Mouse (Mus musculus) limb, embryonic 15.5 days (tissue): Measurements from ENCODE around the gene Prmt3. TPM values are rescaled to one million over a fixed set of nuclear protein-coding genes. Genes with fewer than 3 reads are reported as not detected.

Source experiments
- ATAC-seq: fragments of 200-750 bp; cut with Nextera tagmentation; 2 replicates; pipeline ENCODE4 v1.8.0; 2017; ENCODE audit warnings: low read depth, moderate TSS enrichment; ENCODE audit not compliant: insufficient number of reproducible peaks, low FRiP score, low TSS enrichment
- H3K27ac ChIP-seq: fragments of 300-500 bp; sonication (generic); 2 replicates; pipeline ENCODE4 v1.5.1; 2015; ENCODE audit warnings: moderate library complexity, mild to moderate bottlenecking, inconsistent platforms
- H3K27me3 ChIP-seq: fragments of 300-500 bp; sonication (generic); 2 replicates; pipeline ENCODE4 v1.6.1; 2015; ENCODE audit warnings: inconsistent platforms
- H3K36me3 ChIP-seq: fragments of 300-500 bp; sonication (generic); 2 replicates; pipeline ENCODE4 v1.6.1; 2015; ENCODE audit warnings: inconsistent platforms
- H3K4me1 ChIP-seq: fragments of 300-500 bp; sonication (generic); 2 replicates; pipeline ENCODE4 v1.6.1; 2015; ENCODE audit warnings: inconsistent platforms
- H3K4me2 ChIP-seq: fragments of 300-500 bp; sonication (generic); 2 replicates; pipeline ENCODE4 v1.6.1; 2015; ENCODE audit warnings: mild to moderate bottlenecking, inconsistent platforms
- H3K4me3 ChIP-seq: fragments of 300-500 bp; sonication (generic); 2 replicates; pipeline ENCODE4 v1.5.1; 2015; ENCODE audit warnings: mild to moderate bottlenecking, inconsistent platforms
- H3K9ac ChIP-seq: fragments of 300-500 bp; sonication (generic); 2 replicates; pipeline ENCODE4 v1.6.1; 2015; ENCODE audit warnings: inconsistent platforms
- H3K9me3 ChIP-seq: fragments of 300-500 bp; sonication (generic); 2 replicates; pipeline ENCODE4 v1.6.1; 2016; ENCODE audit warnings: inconsistent platforms
- WGBS: fragments of 180-500 bp; shearing (Covaris S2); methylation state at CpG from one replicate; pipeline ENCODE4 v1.1.7; 2015; 5-methylcytosine and 5-hydroxymethylcytosine counted together
- polyA plus RNA-seq: library from polyadenylated mRNA; unstranded; fragments of >200 nt; fragmentation: Nextera tagmentation; extraction: Ambion mirVana; gene quantifications from 2 replicates; pipeline ENCODE4 v1.2.1, GENCODE M21; 2015

Gene Prmt3
- polyA plus RNA-seq, 1 experiment from 2014 or later = 48.4 TPM

GRCm38 (mm10) chr7:49766166-49766565 lies 12.0 kb upstream of the Prmt3 start:
- 86% methylated on average over 7 of the region's 7 CpGs for WGBS
- no peak overlapping the region for H3K27ac ChIP-seq
- no peak for ATAC-seq

GRCm38 (mm10) chr7:49768509-49768908 lies 9.6 kb upstream of the Prmt3 start:
- Histone ChIP-seq H3K36me3 (no peaks in the 10 kb centered on the region), H3K4me2 (no peak overlapping the region), H3K9ac (no peak overlapping the region), H3K9me3 (no peaks in the 10 kb centered on the region), H3K4me1 (no peaks in the 10 kb centered on the region), H3K27ac (no peak overlapping the region), H3K27me3 (no peaks in the 10 kb centered on the region), H3K4me3 (no peak overlapping the region)
- 64% methylated on average over 9 of the region's 9 CpGs for WGBS
- ATAC-seq = no peak

More at GRCm38 (mm10) chr7:49766166-49766565, 12.0 kb upstream of the Prmt3 start:
- no peaks in the 10 kb centered on the region for H3K4me1 ChIP-seq
- H3K4me2 ChIP-seq = no peak overlapping the region
- no peaks in the 10 kb centered on the region for H3K27me3 ChIP-seq
- no peak overlapping the region for H3K9ac ChIP-seq
- no peak overlapping the region for H3K4me3 ChIP-seq
- no peaks in the 10 kb centered on the region for H3K9me3 ChIP-seq
- H3K36me3 ChIP-seq = no peaks in the 10 kb centered on the region

GRCm38 (mm10) chr7:49774396-49774795 lies 3.8 kb upstream of the Prmt3 start:
- no peaks in the 10 kb centered on the region for H3K36me3 ChIP-seq
- WGBS = 89% methylated on average over 2 of the region's 2 CpGs
- no peak overlapping the region for H3K27ac ChIP-seq
- H3K4me1 ChIP-seq = peaks cover 10% of the 10 kb centered on the region
- no peak overlapping the region for H3K4me2 ChIP-seq
- no peak for ATAC-seq
- no peak overlapping the region for H3K4me3 ChIP-seq
- H3K9me3 ChIP-seq = no peaks in the 10 kb centered on the region
- no peaks in the 10 kb centered on the region for H3K27me3 ChIP-seq
- H3K9ac ChIP-seq = no peak overlapping the region

GRCm38 (mm10) chr7:49777585-49777984 lies 561 bp upstream of the Prmt3 start:
- no peak overlapping the region for H3K4me3 ChIP-seq
- 46% methylated on average over 3 of the region's 3 CpGs for WGBS
- H3K27ac ChIP-seq = no peak overlapping the region
- 0 out of 2 replicates have a peak, but pooled peaks have one; percentile 2 for ATAC-seq
- H3K36me3 ChIP-seq = peaks cover 12% of the 10 kb centered on the region
- no peaks in the 10 kb centered on the region for H3K9me3 ChIP-seq
- no peak overlapping the region for H3K9ac ChIP-seq
- no peaks in the 10 kb centered on the region for H3K27me3 ChIP-seq
- H3K4me2 ChIP-seq = no peak overlapping the region
- H3K4me1 ChIP-seq = peaks cover 14% of the 10 kb centered on the region

- H3K27ac ChIP-seq = no peak overlapping the region
- peak overlapping the region; percentile 86 for H3K4me2 ChIP-seq
- no peaks in the 10 kb centered on the region for H3K9me3 ChIP-seq
- no peak for ATAC-seq
- H3K36me3 ChIP-seq = peaks cover 19% of the 10 kb centered on the region
- peak overlapping the region; percentile 66 for H3K9ac ChIP-seq
- WGBS = 69% methylated on average over 12 of the region's 12 CpGs
- H3K4me3 ChIP-seq = peak overlapping the region; percentile 73
- peaks cover 14% of the 10 kb centered on the region for H3K4me1 ChIP-seq
- H3K27me3 ChIP-seq = no peaks in the 10 kb centered on the region
These were observed 914 bp downstream of the Prmt3 start for GRCm38 (mm10) chr7:49778904-49779615.

GRCm38 (mm10) chr7:49783017-49783416 lies 4.9 kb downstream of the Prmt3 start:
- Histone ChIP-seq H3K27ac (no peak overlapping the region), H3K9ac (no peak overlapping the region), H3K4me3 (no peak overlapping the region), H3K4me2 (no peak overlapping the region), H3K27me3 (no peaks in the 10 kb centered on the region), H3K9me3 (no peaks in the 10 kb centered on the region), H3K4me1 (peaks cover 14% of the 10 kb centered on the region), H3K36me3 (peaks cover 45% of the 10 kb centered on the region)
- ATAC-seq = no peak
- 96% methylated on average over 2 of the region's 2 CpGs for WGBS

GRCm38 (mm10) chr7:49785141-49785540 lies 7.0 kb downstream of the Prmt3 start:
- ATAC-seq = no peak; the same call in 1 of the 2 replicates
- Histone ChIP-seq H3K9me3 (no peaks in the 10 kb centered on the region), H3K27me3 (no peaks in the 10 kb centered on the region), H3K4me1 (no peaks in the 10 kb centered on the region), H3K4me2 (no peak overlapping the region), H3K4me3 (no peak overlapping the region), H3K36me3 (peaks cover 59% of the 10 kb centered on the region), H3K9ac (no peak overlapping the region), H3K27ac (no peak overlapping the region)
- 94% methylated on average over 7 of the region's 7 CpGs for WGBS

- ATAC-seq = no peak
- Histone ChIP-seq H3K9ac (no peak overlapping the region), H3K9me3 (no peaks in the 10 kb centered on the region), H3K4me3 (no peak overlapping the region), H3K36me3 (peaks cover 71% of the 10 kb centered on the region), H3K4me1 (no peaks in the 10 kb centered on the region), H3K4me2 (no peak overlapping the region), H3K27me3 (no peaks in the 10 kb centered on the region), H3K27ac (no peak overlapping the region)
- 52% methylated on average over 12 of the region's 12 CpGs for WGBS
These were observed 8.7 kb downstream of the Prmt3 start for GRCm38 (mm10) chr7:49786618-49787382.

GRCm38 (mm10) chr7:49787383-49787645 lies 9.2 kb downstream of the Prmt3 start:
- 92% methylated on average over 3 of the region's 3 CpGs for WGBS
- H3K36me3 ChIP-seq = peaks cover 67% of the 10 kb centered on the region
- no peak for ATAC-seq

GRCm38 (mm10) chr7:49794304-49794703 lies 16.2 kb downstream of the Prmt3 start:
- ATAC-seq = no peak

More at GRCm38 (mm10) chr7:49787383-49787645, 9.2 kb downstream of the Prmt3 start:
- Histone ChIP-seq H3K4me1 (no peaks in the 10 kb centered on the region), H3K9ac (no peak overlapping the region), H3K27ac (no peak overlapping the region), H3K4me2 (no peak overlapping the region), H3K27me3 (no peaks in the 10 kb centered on the region), H3K4me3 (no peak overlapping the region), H3K9me3 (no peaks in the 10 kb centered on the region)

GRCm38 (mm10) chr7:49797171-49797570 lies 19.0 kb downstream of the Prmt3 start:
- H3K9me3 ChIP-seq = no peaks in the 10 kb centered on the region
- no peaks in the 10 kb centered on the region for H3K27me3 ChIP-seq
- 74% methylated on average over 1 of the region's 1 CpGs for WGBS
- ATAC-seq = no peak
- no peak overlapping the region for H3K27ac ChIP-seq
- no peak overlapping the region for H3K4me3 ChIP-seq
- H3K4me1 ChIP-seq = no peaks in the 10 kb centered on the region
- H3K4me2 ChIP-seq = no peak overlapping the region
- no peak overlapping the region for H3K9ac ChIP-seq
- peaks cover 48% of the 10 kb centered on the region for H3K36me3 ChIP-seq

More at GRCm38 (mm10) chr7:49794304-49794703, 16.2 kb downstream of the Prmt3 start:
- Histone ChIP-seq H3K9me3 (no peaks in the 10 kb centered on the region), H3K4me2 (no peak overlapping the region), H3K4me3 (no peak overlapping the region), H3K9ac (no peak overlapping the region), H3K27me3 (no peaks in the 10 kb centered on the region), H3K36me3 (peaks cover 52% of the 10 kb centered on the region), H3K27ac (no peak overlapping the region), H3K4me1 (no peaks in the 10 kb centered on the region)
- WGBS = 76% methylated on average over 2 of the region's 2 CpGs

- H3K36me3 ChIP-seq = peaks cover 46% of the 10 kb centered on the region
- no peaks in the 10 kb centered on the region for H3K4me1 ChIP-seq
- H3K4me2 ChIP-seq = no peak overlapping the region
- WGBS = 88% methylated on average over 6 of the region's 6 CpGs
- H3K4me3 ChIP-seq = no peak overlapping the region
- H3K27ac ChIP-seq = no peak overlapping the region
- ATAC-seq = no peak
- H3K9ac ChIP-seq = no peak overlapping the region
- H3K9me3 ChIP-seq = no peaks in the 10 kb centered on the region
- no peaks in the 10 kb centered on the region for H3K27me3 ChIP-seq
These were observed 25.4 kb downstream of the Prmt3 start for GRCm38 (mm10) chr7:49803511-49803910.
